Mouse (Mus musculus) kidney, adult 11 months (tissue): ENCODE data around the gene Kcnn1.

ENCODE experiments used
- DNase-seq: peaks from one replicate; pipeline ENCODE4 v3.0.0; 2022

The Kcnn1 gene

DNA sequence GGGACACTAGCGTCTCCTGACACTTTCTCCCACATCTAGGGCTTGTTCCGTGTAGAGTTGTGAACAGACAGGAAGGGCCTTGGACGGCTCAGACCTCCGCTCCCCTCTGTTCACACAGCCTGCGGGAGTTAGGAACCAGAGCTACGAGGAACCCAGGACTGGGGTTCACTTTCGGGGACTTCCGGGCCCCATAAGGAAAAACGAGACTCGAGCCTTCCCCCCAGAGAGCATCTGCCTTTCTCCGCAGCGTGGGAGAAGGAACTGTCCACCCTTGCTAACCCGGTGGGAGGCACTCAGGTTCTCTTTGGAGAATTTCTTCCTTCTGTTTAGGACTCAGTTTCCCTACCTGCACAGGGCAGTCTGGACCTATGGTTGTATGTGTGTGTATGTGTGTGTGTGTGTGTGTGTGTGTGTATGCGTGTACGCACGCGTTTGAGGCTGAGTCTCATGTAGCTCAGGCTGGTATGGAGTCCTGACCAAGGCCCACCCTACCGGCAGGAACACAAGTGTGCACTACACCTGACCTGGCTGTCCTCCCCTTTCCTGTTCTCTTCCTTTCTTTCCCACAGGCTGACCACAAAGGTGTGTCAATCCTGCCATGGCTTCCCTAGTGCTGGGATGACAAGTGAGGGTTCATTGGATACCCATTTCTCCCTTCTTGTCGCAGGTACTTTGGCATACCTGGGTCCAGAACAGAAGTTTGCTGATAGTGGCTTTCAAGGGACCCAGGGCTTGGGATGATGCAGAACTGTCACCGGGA, 30.0 kb upstream of the Kcnn1 start:
- DNase-seq = no peak

- DNase-seq = no peak
These were observed 29.2 kb upstream of the Kcnn1 start, which contains the start of gene Slc5a5 for GRCm38 (mm10) chr8:70892022-70892895. Gene Slc5a5, minus strand, starts transcription at chr8:70892757.

DNA sequence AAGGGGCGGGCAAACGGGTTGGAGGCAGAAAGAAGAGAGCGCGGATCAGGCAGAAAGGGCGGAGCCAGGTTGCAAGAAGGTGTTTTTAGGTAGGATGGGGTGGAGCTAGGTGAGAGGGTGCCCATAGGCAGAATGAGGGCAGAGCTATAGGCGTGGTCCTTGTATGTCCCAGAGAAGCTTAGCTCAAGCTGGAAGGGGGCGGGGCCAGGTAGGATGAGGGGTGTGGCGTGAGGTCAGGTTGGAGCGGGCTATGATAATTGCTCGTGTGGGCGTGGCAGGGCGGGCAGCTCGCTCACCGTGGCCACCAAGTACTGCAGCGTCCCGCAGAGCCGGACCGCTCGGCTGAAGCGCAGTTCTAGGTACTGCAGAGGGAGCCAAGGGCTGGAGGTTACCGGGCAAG, 28.3 kb upstream of the Kcnn1 start:
- peak; percentile 75 for DNase-seq

GRCm38 (mm10) chr8:70890656-70891055, 27.6 kb upstream of the Kcnn1 start:
- peak; percentile 59 for DNase-seq

DNA sequence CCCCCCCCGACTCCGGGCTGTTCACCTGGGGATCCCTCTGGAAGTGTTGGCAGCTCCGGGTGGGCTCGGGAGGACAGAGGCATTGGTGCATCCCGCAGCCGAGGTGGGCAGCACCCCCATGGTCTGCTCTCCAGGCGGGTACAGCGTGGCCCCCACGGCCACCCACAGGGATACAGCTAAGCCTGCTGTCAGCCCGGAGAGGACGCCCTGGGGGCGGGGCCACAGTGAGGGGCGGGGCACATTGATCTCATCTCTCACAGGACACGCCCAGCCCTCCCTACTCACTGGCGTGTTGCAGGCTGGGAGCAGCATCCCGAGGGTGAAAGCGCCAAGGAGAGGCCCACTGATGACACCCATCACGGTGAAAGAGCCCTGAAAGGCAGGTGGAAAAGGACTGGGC, 24.6 kb upstream of the Kcnn1 start:
- no peak for DNase-seq

GRCm38 (mm10) chr8:70885612-70886011, 22.6 kb upstream of the Kcnn1 start:
- DNase-seq = no peak

GRCm38 (mm10) chr8:70884683-70885082, 21.6 kb upstream of the Kcnn1 start:
- no peak for DNase-seq

- no peak for DNase-seq
These were observed 21.1 kb upstream of the Kcnn1 start for GRCm38 (mm10) chr8:70884186-70884585.

DNA sequence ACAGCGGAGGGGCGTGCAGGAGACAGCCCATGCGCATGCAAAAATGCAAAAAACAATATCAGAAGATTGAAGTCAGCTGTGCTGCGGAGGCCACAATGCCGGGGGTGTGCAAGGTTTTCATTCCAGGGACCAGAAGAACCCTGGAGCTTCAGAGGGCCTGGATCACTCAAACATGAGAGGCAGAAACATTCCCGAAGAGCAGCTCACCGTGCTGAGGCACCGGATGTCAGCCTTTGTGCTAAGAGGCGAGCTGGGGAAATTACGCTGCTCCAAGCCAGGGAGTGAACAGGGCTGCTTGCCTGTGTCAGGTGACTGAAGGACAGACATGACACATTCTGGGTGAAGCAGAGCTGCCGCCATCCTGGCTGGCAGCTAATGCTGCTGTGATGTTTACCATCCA, 17.5 kb upstream of the Kcnn1 start:
- DNase-seq = no peak

DNA sequence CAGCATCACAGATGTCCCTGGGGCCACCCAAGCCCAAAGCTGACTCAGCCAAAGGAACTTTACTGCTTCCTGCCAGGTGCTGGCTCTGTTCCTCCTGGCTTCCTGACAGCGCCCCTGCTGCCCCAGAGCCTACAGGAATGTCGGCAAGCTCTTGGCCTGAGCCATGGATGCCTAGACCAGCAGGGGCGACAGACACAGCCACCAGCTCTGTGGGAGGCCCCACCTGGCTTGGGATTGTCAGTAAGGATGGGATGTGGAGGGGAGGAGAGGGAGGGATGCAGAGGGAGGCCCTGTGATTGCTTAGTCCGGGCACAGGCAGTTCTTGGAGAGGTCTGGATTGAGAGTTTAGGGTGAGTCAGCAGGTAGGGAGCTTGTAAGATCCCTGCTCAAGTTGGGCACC, 17.1 kb upstream of the Kcnn1 start:
- no peak for DNase-seq

DNA sequence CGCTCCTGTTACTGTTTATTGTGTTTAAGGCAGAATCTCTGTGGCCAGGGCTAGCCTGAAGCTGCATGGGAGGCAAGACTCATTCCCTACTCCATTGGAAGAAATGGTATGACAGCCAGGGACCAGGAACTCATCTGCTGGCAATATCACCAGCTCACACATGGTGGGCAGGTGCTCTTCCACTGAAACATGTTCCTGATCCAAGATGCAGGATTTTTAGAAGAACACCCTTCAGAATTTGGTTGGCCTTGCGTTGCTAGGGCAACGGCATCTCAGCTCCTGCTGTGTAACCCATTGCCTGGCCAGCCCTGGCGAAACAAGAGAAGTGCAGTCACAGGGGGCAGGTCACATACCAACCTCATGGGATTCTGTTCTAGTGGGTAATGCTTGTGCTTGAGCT, 16.4 kb upstream of the Kcnn1 start:
- DNase-seq = no peak

DNA sequence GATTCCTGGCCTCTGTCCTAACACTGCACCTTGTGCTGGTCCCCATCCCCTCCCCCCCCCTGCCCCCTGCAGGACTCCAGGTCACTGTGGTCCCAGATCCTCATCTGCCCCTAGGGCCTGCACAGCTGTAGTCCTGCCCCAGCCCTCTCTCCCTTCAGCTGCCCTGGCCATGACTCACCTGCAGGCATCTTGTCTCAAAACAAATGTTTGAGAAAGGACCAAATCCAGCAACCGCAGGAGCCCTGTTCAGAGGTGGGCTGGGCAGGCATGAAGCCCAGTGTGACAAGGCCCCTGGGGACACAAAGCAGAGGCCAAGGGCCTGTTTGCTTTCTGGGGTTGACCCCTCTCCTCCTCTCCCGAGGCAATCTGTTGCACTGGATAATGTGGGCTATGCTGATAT, 15.1 kb upstream of the Kcnn1 start:
- no peak for DNase-seq

DNA sequence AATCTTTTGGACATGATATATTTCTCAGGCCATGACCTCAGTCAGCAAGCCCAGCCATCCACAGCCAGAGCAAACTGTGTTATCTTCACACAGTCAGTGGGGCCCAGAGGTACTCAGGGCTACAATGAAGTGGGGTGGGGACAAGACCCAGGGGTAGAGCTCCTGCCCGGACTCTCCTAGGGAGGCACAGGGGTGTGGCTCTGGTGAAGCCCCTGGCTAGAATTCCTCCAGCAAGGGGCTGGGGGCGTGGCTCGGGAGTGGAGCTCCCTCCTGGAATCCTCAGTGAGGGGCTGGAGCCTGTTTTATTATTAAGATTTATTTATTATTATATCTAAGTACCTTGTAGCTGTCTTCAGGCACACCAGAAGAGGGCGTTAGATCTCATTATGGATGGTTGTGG, 13.3 kb upstream of the Kcnn1 start:
- DNase-seq = no peak

DNA sequence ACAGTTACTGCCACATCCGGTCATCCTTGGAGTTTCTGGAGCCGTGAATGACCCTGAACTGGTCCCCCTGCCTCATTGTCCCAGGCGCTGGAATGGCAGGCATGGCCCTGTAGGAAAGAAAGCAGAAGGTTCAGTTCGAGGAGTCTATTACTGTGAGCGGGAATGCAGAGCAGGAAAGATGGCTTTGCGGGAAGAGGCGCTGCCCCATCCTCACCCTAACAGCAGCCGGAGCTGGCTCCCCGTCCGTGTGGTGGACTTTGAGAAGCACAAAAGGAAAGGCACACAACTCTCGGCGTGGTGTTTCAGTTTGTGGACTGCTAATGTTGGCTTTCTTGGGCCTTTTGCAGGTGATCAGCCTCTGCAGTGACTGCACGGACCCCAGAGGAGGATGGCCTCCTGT, 11.4 kb upstream of the Kcnn1 start:
- DNase-seq = no peak

DNA sequence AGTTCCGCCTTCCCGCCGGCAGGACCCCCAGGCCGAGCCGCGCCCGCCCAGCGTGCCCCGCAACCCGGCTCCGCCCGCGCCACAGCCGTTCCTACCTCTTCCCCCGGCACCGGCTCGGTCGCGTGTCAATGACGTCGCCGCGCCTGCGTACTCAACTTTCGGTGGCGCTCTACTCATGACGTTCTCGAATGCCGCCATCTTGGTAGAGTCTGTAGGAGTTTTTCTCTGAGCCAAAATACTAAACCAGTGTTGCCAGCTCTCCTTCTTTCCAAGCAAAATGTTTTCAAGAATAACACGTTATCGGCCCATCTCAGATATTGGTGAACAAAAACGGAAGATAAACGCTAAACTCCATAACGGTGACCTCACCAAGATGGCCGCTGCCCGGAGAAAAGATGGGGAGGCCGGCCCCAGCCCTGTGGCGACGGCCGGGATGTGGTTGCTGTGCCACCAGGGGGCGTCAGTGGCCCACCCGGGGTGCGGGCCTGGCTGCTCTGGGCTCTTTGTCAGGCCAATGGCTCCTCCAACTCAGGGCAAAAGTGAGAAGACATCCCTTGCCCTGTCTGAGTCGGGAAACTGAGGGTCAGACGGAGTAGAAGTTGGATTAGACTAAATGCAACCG, 10.4 kb upstream of the Kcnn1 start, which contains the start of gene Ccdc124:
Ccdc124 (minus strand) TSS at position 572 of the 622 bp plus-strand sequence.
- peak; percentile 94 for DNase-seq

- DNase-seq = no peak
These were observed 9.7 kb upstream of the Kcnn1 start for GRCm38 (mm10) chr8:70872643-70873363.

DNA sequence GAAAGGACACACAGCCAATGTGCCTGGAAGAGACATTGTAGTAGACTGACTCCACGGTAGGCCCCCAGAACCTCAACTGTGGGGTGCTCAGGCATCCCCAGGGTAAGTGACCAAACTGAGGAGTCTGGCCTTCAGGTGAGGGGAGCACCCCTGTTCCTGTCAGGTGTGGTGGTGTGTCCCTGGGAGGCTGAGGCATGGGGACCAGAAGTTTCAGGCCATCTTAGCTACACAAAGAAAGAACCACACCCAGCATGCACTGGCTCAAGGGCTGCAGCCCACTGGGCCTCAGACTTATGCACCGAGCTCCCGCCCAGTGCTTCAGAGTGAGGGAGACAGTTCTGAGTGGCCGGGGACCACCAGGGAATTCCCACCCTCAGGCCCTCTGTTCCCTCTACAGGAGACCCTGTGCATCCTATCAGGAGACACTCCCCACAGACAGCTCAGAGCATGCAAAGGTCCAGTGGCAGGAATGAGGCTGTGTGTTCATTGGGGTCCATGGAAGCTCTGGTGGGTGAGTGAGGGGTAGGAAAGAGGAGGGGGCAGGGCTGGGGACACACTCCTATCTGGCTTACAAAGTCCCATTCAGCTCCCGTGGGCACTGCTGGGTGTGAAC, 8.2 kb upstream of the Kcnn1 start:
- no peak for DNase-seq

GRCm38 (mm10) chr8:70869601-70870041, 6.6 kb upstream of the Kcnn1 start:
- peak; percentile 80 for DNase-seq

- no peak for DNase-seq
These were observed 6.1 kb upstream of the Kcnn1 start for GRCm38 (mm10) chr8:70869199-70869571.

- DNase-seq = peak; percentile 78
These were observed 5.6 kb upstream of the Kcnn1 start for GRCm38 (mm10) chr8:70868559-70869198.

DNA sequence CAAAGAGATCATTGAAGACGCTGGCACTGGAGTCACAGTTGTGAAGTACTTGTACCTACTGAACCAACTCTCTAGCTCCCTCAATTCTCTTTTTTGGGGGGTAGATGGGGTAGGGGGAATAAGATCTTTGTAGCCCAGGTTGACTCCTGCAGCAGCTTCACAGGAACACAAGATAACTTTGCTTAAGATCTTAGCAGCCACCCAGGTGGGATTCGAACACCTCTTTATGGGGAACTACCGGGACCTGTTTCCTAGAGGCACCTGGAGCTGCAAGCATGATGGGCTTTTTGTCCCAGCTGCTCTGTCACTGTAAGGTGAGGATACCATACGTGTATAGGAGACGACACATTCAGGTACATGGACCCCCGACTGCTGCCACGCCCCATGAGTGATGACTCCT, 3.5 kb upstream of the Kcnn1 start:
- no peak for DNase-seq

DNA sequence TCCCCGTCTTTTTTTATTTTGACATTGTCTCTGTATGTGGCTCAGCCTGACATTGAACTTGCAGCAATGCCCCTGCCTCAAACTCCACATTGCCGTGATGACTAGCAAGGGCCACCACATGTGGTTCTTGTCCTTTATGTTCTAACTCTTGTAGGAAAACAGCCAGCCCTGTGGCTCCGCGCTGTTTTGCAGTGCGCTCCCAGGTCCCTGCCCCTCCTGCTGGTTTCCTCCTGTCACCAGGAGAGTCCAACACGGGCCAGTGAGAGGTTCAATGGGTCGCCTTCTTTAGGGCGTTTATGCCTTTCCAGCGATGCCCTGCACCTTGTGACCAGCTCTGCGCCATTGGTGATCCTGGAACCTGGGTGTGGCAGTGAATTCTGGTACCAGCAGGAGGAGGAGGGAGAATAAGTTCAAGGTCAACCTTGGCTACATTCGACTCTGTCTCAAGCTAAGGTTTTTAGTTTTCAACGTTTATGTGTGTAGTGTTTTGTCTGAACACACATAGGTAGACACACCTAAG, 3.0 kb upstream of the Kcnn1 start:
- no peak for DNase-seq
